Mouse (Mus musculus): ENCODE results near the gene Klre1.

Gene Klre1

GRCm38 (mm10) chr6:129577605-129578004, at the start of gene Klre1:
Gene Klre1, plus strand, starts transcription at chr6:129577905.
- DNase-seq (ENCODE audit: low read depth, low spot score), result no peak

GRCm38 (mm10) chr6:129529605-129530004, 48.1 kb upstream of the Klre1 start:
- no peak for DNase-seq (ENCODE audit: low read depth, low spot score)

DNA sequence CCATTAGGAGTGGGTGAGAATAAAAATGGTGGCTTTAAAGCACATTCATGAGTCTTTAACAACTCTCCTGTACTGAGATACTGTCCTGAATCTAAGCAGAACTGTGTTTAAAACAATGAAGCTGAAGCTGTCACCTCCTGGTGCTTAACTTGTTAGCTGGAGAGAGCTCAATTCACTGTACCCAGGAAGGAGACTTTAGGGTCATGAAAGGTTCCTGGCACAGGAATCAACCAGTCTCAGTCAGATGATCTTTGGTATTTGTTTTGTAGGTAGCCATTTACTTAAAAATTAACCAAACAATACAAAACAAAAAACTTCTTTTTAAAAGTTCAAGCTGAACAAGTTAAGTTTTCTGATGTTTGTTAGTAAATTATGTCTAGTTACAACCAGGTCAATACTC, 47.4 kb upstream of the Klre1 start:
- no peak for DNase-seq (ENCODE audit: low read depth, low spot score)

- peak; percentile 77 for DNase-seq (ENCODE audit: low read depth, low spot score)
Measured at GRCm38 (mm10) chr6:129532556-129532941, 45.2 kb upstream of the Klre1 start.

- peak; percentile 90 for DNase-seq (ENCODE audit: low read depth, low spot score)
Measured at GRCm38 (mm10) chr6:129532942-129533860, 44.5 kb upstream of the Klre1 start, which contains the start of gene Gabarapl1. Gene Gabarapl1, plus strand, starts transcription at chr6:129533160.

DNA sequence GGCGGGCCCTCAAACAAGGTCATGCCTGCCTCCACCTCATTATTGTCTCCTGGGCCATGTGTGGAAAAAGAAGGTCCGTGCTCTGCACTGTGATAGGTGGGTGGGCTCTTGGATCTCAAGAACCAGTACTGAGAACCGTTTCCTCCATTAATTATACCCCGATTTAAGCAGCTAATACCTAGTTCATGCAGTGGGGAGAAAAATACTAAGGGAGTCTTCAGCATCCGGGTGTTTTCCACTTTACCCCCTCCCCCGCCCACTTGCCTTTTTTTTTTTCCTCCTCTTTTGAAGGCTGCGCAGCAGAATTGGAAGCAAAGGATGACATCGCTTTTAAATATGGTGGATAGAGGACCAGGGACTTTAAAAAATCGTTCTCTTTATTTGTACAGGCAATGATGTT, 43.6 kb upstream of the Klre1 start:
- peak; percentile 83 for DNase-seq (ENCODE audit: low read depth, low spot score)

DNA sequence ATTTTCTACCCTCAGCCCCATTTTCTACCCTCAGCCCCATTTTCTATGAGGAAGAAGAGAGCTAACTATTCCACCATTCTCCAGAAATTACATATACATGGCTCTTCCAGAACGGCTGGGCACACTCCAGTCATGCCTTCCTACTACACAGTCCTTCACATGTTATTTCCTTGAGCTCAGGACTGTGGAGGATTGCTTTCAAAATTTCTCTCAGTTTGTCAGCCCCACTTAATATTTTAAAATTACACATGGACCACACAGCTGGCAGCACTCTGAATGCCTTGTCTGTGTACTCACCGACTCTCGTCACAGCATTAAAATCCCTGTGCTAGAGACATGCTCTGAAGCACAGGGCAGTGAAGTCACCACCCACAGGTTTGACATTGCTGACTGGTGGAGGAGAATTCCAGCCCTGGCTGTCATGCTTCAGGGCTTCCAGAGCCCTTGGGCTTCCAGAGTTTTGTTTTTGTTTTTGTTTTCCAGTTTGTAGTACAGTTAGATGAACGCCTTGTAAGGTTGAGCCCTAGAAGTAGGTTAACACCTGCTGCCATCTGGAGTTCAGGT, 43.0 kb upstream of the Klre1 start:
- DNase-seq (ENCODE audit: low read depth, low spot score), result no peak

DNA sequence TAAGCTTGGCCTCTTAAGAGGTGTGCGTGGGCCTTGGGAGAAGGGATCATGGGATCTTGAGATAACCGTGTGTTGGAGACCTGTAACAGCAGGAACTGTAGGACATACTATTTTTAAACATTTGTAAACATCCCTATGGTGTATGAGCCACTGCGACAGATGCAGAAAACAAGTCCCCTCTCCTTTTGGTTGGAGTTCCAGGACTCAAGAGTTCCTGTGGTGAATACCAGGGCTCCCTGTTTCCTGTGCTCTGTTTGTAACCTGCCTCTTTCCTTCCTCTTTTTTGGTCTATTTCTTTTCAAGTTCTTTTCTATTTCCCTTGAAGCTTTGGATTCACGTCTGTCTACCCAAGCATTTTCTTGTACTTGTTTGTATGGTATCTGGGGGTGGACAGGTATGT, 42.0 kb upstream of the Klre1 start:
- no peak for DNase-seq (ENCODE audit: low read depth, low spot score)

- DNase-seq (ENCODE audit: low read depth, low spot score), result no peak
Measured at GRCm38 (mm10) chr6:129538555-129538954, 39.1 kb upstream of the Klre1 start.

GRCm38 (mm10) chr6:129541931-129542330, 35.8 kb upstream of the Klre1 start:
- DNase-seq (ENCODE audit: low read depth, low spot score), result no peak

DNA sequence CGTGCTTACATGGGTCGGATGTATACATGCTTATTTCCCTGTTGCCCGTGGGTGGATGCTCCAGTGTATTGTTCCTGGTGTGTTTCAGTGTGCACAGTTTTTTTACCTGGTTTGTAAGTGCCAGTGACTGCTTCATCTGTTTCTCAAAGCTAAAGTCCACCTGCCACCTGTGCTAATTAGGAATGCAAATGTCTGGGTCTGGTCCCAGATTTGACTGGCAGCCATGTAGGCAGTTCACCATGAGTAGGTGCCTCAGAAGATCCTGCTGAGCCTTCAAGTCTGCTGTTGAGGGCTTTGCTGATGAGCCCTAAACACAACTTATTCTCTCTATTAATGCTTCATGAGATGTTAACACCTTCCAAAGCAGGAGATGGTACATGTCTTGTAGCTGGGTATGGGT, 35.2 kb upstream of the Klre1 start:
- peak; percentile 46 for DNase-seq (ENCODE audit: low read depth, low spot score)

DNA sequence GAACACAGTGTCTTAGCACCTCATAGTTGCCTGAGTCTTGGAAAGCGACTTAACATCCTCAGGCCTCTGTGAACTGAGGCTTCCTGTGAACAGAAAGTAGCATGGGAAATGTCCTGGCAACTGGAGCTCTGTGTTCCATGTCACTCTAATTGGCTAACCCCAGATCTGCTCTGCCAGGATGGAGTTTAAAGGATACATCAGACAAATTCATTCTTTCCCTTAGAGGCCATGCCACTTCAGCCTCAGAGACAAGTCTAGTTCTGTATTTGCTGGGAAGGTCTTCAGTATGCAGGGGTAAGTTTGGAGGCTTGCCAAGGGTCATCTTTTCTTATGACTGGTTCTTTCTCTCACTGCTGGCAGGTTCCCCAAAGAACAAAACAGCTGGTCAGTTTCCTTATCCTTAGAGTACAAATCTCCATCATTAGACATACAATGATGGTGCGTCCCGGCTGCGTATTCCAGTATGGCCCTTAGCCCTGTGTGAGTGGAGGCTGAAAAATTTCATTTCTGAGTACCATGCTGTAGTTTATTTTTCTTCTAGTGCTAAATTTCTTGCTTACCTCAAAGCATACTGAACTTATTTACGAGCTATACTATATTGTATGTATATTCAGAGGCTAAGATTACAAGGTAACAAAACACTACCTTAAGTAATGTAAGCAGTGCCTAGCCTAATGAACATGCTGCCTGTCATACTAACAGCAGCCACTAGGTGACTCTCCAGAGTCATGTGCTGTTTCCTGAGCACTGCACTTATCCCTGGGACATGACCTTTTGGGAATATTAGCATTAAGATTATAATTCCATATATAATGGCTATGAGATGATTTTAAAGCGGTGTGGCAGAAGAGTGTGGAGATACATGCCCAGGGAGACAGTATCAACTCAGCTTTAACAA, 33.7 kb upstream of the Klre1 start:
- peak; percentile 89 for DNase-seq (ENCODE audit: low read depth, low spot score)

GRCm38 (mm10) chr6:129547277-129547676, 30.4 kb upstream of the Klre1 start:
- DNase-seq (ENCODE audit: low read depth, low spot score), result no peak

DNA sequence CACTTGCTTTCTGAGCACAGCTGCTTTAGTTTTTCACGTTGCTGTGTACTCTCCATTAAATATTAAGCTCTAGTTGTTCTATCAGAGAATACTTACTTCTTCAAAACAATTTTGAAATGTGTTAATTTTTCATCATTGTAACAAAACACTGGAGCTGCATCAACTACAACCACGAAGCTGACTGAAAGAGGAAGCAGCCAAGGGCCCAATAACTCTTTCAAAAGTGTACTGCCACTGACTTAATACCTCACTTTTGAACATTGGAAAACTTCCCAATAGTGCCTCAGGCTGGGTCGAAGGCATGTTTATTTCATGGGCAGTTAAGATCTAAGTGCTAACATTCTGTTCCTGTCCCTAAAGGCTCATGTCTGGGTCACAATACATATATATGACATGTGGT, 29.7 kb upstream of the Klre1 start:
- DNase-seq (ENCODE audit: low read depth, low spot score), result no peak

- peak; percentile 40 for DNase-seq (ENCODE audit: low read depth, low spot score)
Measured at GRCm38 (mm10) chr6:129557298-129558023, 20.2 kb upstream of the Klre1 start.

- peak; percentile 79 for DNase-seq (ENCODE audit: low read depth, low spot score)
Measured at GRCm38 (mm10) chr6:129558946-129559640, 18.6 kb upstream of the Klre1 start.

- no peak for DNase-seq (ENCODE audit: low read depth, low spot score)
Measured at GRCm38 (mm10) chr6:129559641-129560027, 18.1 kb upstream of the Klre1 start.

DNA sequence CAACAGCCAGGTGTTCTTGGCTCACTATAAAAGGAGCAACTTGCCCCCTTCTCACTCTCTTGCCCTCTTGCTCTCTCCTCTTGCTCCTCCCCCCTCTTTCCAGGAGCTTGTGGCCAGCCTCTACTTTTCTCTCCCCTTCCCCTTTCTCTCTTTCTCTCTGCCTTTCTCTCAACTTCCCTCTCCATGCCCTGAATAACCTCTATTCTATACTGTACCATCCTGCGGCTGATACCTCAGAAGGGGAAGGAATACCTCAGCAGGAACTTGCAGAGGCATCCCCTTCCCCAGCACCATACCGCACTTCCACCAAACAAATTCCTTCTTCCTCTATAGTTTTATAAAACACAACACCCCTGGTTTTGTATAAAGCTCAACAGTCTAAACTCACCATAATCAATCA, 12.4 kb upstream of the Klre1 start:
- no peak for DNase-seq (ENCODE audit: low read depth, low spot score)

DNA sequence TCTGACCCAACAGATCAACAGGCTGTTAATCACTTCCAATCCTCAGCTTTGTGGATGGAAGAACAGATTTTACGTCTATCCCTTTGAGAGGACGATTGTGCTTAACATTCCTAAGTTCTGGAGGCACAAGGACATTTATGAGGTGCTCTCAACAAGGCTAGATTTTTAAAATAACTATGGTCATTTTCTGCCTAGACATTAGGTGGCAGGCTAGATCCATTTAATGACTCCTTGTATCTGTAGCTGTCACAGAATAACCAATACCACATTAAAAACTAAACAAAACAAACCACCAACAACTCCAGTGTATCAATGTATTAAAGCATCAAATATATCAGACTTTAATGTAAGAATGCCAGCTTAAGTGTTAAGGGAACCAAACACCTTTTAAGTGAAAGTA, 2.4 kb upstream of the Klre1 start:
- peak; percentile 27 for DNase-seq (ENCODE audit: low read depth, low spot score)

- peak; percentile 29 for DNase-seq (ENCODE audit: low read depth, low spot score)
Measured at GRCm38 (mm10) chr6:129581274-129581673, 3.6 kb downstream of the Klre1 start.

DNA sequence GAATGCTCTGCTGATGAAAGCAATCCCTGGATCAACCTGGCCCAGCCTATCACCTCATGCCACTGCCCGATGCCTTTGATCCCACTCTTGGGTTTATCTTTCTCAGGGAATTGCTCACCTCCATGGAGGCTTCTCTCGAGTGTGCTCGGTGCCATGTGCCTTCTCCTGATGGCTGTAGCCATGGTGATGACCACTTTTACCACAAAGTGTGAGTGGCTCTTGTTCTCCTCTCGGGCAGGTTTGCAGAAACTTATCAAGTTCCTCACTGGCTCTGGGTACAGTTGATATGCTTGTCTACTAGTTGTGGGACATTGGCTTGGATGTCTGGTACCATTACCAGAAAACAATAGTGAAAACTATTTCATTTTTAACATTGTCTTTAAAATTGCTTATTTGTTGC, 4.2 kb downstream of the Klre1 start:
- no peak for DNase-seq (ENCODE audit: low read depth, low spot score)

Measured in brain, adult 2 months (tissue).